Mouse (Mus musculus) kidney, adult 10 weeks (tissue): Measurements from ENCODE around the gene Ak8. TPM values are rescaled to one million over a fixed set of nuclear protein-coding genes. Genes with fewer than 3 reads are reported as not detected.

Source experiments
- polyA plus RNA-seq: library from polyadenylated mRNA; stranded (reverse); fragments of 350-450 nt; fragmentation: Illumina TruSeq; extraction: RNeasy Lipid Tissue Mini Kit (QIAGEN cat#74804); gene quantifications from one replicate; pipeline ENCODE4 v1.2.3, GENCODE M21; 2014; ENCODE audit warnings: low read depth, low replicate concordance

Ak8 gene
- not detected for polyA plus RNA-seq

DNA sequence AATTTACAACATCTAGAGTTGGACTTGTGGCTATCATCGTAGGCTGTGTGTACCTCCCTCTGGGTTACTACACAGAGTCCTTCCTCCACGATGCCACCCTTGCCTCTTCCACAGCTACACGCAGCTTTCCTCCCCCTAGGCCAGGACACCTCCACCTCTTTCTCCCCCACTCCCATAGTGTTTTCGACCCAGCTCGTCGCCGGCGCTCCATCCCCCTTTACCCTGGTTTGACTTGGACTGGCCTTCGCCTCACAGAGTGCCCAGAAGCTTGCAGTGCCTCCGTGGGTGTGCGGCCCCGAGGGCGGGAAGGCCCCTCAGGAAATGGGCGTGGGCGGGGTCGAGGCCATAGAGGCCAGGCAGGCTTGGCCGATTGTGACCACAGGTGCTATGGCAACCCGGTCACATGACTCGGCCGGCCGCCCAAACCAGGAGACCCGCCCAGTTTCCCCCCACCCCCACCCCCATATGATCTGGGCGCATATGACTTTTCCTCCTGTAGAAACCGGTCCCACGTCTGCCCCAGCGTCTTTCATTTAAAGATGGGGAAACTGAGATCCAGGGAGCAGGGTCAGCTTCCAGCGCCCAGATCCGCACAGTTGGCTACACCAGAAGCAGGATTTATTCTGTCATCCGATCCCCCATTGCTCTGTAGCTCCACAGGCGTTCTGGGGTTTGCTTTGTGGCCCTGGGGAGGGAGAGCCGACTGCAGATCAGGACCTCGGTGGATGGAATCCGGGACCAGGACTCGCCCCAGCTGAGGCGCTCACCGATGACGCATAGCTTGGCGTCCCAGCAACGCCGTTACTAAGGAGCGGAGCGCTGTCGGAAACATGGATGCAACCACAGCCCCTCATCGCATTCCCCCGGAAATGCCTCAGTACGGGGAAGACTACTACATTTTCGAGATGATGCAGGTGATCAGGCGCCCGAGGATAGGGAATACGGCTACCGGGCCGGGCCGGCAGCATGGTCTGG is at the start of gene Ak8, which contains the start of gene Spaca9:
Gene Ak8 (plus strand): TSS at position 804 of the 975 bp plus-strand sequence.
Gene Spaca9 (minus strand): TSS at position 367 of the 975 bp plus-strand sequence.

DNA sequence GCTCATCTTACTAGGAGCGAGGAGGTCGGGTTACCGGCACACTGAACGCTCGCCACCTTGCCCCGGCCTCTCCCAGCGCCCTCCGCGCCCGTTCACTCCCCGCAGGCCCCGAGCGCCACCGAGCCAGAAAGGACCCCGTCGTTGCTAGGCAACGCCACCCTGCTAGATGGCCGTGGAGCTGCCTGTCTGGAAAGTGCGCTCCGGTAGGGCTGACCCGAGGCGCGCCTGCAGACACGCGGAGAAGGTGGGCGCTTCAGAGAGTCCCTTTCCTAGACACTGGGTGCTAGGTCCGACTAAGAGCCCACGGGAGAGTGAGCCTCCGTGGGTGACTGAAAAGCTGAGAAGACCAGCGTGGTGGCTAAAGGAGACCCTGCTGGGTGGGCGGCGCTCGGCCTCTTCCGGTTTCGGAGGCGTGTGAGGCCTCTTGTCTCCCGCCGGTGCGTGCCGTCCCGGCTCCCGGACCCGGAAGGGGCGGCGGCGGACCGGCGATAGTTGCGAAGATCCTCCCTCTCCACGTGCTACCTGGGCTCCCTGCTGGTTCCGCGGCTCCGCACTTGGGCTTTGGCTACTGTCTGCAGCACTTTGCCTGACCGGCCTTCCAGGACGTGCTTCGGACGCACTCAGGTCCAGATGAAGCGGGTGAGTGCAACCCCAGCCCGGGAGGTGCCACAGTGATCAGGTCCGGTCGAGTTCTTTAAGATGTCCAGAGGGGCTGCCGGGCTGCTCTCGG is 140.4 kb downstream of the Ak8 start, which contains the start of the genes Gtf3c4 and Ddx31:
Gene Gtf3c4 (minus strand): TSS at position 139 of the 730 bp plus-strand sequence.
Gene Ddx31 (plus strand): TSS at position 185 of the 730 bp plus-strand sequence.

Other genes with a start within 250 kb of the Ak8 start
- 2.5 TPM for gene 1700007K13Rik, start 233.8 kb upstream of the Ak8 start, polyA plus RNA-seq
- gene Mrps2, start 232.1 kb upstream of the Ak8 start, polyA plus RNA-seq: 82.2 TPM
- not detected for gene Gbgt1, start 203.3 kb upstream of the Ak8 start, polyA plus RNA-seq
- not detected for gene Gm10134, start 194.1 kb upstream of the Ak8 start, polyA plus RNA-seq
- 8.2 TPM for gene Ralgds, start 187.0 kb upstream of the Ak8 start, polyA plus RNA-seq
- gene Cel, start 136.8 kb upstream of the Ak8 start, polyA plus RNA-seq: not detected
- gene Gtf3c5, start 116.4 kb upstream of the Ak8 start, polyA plus RNA-seq: 2.6 TPM
- gene Gfi1b, start 78.2 kb upstream of the Ak8 start, polyA plus RNA-seq: not detected
- gene Tsc1, start 58.9 kb upstream of the Ak8 start, polyA plus RNA-seq: 8.3 TPM
- not detected for gene Spaca9, start 437 bp upstream of the Ak8 start, polyA plus RNA-seq
- 13.2 TPM for gene Gtf3c4, start 140.2 kb downstream of the Ak8 start, polyA plus RNA-seq
- gene Ddx31, start 140.2 kb downstream of the Ak8 start, polyA plus RNA-seq: 4.9 TPM
- gene Barhl1, start 216.5 kb downstream of the Ak8 start, polyA plus RNA-seq: not detected